Mouse (Mus musculus): ENCODE results near the gene Mrpl51. TPM values are rescaled to one million over a fixed set of nuclear protein-coding genes. Genes with fewer than 3 reads are reported as not detected.

Gene Mrpl51
- 10 to 100 TPM; 64.4 to 66.0 TPM for total RNA-seq (2021)

DNA sequence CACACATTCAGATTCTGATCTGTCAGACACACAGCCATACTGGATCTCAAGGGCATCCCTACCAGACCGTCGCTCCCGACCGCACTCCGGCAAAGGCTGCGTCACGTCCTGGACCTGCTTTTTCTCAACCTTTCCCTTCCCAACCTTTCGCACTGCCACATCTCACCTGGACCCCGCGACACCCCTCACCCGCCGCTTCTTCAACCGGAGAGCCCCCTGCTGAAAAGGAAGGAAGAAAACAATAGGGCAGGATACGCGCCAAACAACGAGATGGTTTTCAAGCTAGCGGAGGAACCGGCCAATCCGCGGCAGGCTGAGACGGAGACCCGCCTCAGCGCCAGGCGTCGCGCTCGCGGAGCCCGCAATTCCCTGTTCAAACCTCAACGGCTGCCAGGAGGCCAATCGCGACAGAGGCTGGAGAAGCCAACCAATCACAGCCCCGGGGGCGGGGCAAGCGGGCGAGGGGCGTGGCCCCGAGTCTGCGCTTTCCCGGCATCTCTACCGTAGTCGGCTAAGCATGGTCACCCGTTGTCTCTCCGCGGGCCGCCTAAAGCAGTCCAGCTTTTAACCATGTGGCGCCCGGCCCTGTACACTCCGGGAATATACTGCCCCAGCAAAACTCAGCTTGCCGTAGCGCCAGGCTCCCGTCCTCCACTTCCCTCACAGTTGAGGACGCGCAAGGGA is at the start of gene Mrpl51, which contains the start of gene Ncapd2:
TSS of gene Mrpl51 (plus strand) at position 470 of the 684 bp plus-strand sequence.
TSS of gene Ncapd2 (minus strand) at position 370 of the 684 bp plus-strand sequence.
- peak; percentile 89 to 94 for DNase-seq (ENCODE audit: extremely low spot score in 1 of 2, low spot score in 1 of 2)

DNA sequence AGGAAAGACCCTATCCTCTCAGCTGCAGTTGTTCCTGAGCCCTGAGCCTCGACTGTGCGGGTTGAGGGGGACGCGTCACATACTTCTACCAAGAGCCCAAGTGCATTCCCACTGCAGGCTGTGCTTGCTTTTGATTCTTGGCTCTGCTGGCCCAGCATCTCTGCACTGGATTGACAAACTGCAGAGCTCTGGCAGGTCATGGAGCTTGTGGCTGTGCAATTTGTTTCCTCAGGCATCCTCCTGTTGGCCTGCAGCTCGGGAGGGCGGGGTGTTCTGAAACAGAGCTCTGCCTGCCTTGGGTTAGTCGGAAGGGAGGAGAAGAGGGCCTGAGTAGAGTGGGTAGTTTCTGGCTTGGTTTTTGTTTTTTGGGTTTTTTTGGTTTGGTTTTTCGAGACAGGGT is 49.2 kb upstream of the Mrpl51 start:
- no peak for DNase-seq (ENCODE audit: extremely low spot score in 1 of 2, low spot score in 1 of 2)

DNA sequence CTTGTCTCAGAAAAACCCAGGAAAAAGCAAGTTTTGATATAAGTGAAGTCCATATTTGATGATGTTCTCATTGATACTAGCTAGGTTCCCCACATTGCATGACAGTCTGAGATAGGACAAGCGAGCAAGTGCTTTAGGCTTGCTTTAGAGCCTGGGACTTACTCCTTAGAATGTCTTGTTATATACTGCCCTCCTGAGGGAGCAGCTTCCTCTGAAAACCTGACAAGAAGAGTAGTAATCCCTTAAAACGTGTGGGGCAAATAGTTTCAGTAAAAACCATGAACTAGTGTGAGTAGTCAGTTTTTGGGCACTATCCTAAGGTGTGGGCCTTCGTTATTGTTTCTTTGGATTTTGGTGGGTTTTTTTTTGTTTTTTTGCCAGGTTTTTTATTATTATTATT is 48.5 kb upstream of the Mrpl51 start:
- no peak for DNase-seq (ENCODE audit: extremely low spot score in 1 of 2, low spot score in 1 of 2)

DNA sequence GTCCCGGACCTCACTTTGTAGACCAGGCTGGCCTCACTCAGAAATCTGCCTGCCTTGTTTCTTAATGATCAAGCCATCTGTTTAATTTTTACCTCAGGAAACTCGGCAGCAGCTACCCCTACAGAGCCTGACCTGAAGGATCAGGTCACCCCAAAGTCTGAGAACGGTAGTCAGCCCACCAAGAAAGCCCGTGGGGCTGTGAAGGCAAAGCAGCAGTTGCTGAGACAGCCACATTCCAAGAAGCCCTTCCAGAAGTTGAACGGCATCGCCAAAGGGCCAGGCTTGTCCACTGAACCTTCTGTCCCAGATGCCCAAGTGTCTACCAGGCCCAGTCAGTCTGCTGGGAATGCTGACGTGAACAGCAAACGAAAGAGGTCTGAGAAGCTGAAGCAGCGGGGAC is 47.7 kb upstream of the Mrpl51 start:
- DNase-seq (ENCODE audit: extremely low spot score in 1 of 2, low spot score in 1 of 2) = no peak

DNA sequence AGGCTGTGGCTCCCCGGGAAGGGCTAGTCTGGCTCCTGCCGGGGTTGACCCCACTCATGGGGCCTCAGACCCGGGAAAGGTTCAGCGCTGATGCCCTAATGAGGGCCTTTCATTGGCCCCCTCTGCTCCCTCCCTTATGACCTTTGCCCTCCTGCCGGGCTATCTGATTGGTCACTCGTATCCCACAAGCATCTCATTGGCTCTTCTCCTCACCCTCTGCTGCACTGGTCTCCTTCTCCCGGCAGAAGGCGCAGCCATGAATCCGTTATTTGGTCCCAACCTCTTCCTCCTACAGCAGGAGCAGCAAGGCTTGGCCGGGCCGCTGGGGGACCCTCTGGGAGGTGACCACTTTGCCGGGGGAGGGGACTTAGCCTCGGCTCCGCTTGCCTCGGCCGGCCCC is 46.6 kb upstream of the Mrpl51 start, which contains the start of gene Iffo1:
TSS of gene Iffo1 (plus strand) at position 241 of the 400 bp plus-strand sequence.
- peak; percentile 79 to 80 for DNase-seq (ENCODE audit: extremely low spot score in 1 of 2, low spot score in 1 of 2)

DNA sequence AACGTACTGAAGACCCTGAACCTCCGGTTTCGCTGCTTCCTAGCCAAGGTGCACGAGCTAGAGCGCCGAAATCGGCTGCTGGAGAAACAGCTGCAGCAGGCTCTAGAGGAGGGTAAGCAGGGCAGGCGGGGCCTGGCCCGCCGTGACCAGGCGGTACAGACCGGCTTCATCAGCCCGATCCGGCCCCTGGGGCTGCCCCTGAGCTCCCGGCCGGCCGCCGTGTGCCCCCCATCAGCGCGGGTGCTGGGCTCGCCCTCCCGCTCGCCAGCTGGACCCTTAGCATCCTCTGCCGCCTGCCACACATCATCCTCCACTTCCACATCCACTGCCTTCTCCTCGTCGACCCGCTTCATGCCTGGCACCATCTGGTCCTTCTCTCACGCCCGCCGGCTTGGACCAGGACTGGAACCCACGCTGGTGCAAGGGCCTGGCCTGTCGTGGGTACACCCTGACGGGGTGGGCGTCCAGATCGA is 46.1 kb upstream of the Mrpl51 start:
- no peak for DNase-seq (ENCODE audit: extremely low spot score in 1 of 2, low spot score in 1 of 2)

DNA sequence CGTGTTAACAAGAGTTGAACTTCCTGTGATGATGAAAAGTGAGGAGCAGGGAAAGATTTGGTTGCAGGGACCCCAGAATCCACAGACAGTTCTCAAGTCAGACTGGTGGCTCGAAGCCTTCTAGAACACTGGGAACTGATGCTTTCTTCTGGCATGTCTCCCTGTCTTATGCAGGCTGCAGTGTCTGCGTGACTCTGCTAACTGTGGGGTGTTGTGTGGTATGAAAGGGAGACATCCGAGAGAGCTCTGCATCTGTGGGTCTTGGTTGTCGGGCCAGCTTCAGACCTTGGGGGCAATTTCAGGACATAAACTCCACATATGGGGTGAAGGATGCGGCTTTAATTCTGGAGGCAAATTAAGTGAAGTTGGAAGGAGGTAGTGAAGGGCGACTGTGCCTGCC is 45.5 kb upstream of the Mrpl51 start:
- DNase-seq (ENCODE audit: extremely low spot score in 1 of 2, low spot score in 1 of 2) = no peak

DNA sequence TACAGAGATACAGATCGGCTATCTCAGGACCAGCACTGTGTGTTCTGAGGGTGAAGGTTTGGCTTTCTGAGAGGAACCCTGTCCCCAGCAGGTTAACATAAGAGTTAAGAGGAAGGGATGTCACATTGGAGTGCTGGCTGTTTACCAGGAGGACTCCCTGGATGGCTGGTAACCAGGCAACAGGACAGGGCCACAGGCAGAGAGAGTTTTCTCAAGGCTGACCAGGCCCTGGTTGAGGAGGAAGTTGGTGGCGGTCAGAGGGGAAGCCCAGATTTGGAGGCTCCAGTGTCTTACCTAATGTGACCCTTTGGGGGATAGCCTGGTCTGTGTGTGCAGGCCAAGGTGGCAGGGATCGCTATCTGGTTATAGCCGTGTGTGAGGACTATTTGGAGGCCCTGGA is 44.8 kb upstream of the Mrpl51 start:
- no peak for DNase-seq (ENCODE audit: extremely low spot score in 1 of 2, low spot score in 1 of 2)

DNA sequence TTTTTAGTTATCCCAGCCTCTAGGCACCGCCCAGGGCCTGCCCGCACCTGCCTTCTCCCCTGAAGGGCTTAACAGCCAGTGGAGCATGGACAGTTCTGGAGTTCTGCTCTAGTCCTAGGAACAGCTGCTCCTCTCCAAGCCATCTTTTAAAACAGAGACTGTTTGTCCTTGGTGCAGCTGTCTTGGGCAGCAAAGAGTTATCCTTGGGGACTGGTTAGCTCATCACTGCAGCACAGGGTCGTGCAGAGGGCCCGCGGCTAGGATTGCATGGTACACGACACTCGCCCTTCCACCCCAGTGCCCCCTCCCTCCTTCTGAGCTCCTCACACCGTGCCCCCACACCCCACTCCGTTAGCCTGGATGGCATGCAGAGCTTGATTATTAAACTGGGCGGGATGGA is 44.3 kb upstream of the Mrpl51 start:
- no peak for DNase-seq (ENCODE audit: extremely low spot score in 1 of 2, low spot score in 1 of 2)

DNA sequence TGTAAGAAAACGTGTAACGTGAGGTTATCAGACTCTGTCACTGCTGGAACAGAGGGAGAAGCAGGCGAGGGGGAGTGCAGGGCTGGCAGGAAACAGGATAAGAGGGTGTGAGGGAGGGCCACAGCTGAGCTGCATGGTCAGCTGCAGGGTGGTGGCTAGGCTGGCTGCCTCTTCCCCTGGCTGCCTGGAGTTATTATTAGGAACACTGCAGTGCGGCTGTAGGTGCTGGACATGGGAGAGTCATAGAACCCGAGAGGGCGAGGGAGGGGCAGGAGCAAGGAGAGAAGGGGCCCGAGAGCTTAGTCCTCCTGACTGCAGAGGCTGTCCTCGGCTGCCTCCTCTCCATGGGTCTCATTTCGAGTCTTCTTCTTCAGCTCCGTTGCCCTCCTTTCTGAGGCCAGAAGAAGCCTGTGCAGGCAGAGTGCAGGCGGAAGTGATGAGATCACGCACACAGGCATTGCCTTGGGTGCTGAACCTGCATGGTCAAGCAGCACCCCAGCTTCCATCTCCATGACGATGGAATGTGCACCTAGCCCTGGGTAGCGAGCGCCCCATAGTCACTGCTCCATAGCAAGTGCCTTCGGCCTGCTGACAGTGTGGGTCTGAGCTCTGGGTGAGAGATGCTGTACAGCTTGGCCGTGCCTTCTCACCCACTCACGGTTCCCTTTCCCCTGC is 43.2 kb upstream of the Mrpl51 start:
- peak in 1 of 2 experiments; percentile 13 for DNase-seq (ENCODE audit: extremely low spot score in 1 of 2, low spot score in 1 of 2)

DNA sequence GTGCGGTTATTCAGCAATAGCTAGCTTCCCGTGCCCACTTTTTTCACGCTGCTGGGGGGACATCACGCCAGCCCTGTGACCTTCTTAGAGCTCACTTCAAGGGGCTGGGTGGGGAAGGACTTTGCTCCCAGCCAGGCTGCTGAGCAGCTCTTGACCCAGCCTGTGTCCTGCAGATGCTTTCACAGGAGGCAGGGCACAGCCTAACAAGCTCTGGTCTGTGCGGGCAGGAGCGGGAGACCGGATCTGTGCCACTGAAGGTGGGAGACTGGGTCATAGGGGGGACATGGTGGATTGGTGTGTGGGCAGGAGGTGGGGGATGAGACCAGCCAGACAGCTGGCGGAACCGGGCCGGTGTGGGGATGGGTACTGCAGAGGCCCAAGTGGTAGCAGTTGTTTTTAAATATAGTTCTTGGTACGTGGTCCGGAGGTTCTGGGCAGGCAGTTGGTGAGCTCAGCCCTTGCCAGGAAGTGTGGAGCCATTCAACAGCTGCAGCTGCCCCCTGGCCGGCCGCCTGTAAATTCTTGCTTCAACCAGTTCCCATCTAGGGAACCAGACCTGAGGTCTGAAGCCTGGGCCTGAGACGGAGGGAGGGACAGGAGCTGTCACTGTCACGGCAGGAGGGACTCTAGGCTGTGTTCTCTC is 42.6 kb upstream of the Mrpl51 start:
- DNase-seq (ENCODE audit: extremely low spot score in 1 of 2, low spot score in 1 of 2) = peak in 1 of 2 experiments; percentile 27

DNA sequence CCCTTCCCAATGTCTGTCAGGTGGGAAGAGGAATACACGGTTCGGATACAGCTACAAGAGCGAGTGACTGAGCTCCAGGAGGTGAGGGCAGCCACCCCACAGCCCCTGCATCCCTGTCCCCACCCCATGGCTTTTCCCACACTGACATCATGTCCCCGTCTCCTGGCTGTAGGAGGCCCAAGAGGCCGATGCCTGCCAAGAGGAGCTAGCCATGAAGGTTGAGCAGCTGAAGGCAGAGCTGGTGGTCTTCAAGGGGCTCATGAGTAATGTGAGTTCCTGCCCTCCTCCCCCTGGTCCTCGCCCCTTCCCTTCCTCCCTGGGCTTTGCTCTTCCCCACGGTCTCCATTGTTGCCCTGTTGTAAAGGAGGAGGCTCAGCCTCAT is 42.0 kb upstream of the Mrpl51 start:
- DNase-seq (ENCODE audit: extremely low spot score in 1 of 2, low spot score in 1 of 2) = no peak

DNA sequence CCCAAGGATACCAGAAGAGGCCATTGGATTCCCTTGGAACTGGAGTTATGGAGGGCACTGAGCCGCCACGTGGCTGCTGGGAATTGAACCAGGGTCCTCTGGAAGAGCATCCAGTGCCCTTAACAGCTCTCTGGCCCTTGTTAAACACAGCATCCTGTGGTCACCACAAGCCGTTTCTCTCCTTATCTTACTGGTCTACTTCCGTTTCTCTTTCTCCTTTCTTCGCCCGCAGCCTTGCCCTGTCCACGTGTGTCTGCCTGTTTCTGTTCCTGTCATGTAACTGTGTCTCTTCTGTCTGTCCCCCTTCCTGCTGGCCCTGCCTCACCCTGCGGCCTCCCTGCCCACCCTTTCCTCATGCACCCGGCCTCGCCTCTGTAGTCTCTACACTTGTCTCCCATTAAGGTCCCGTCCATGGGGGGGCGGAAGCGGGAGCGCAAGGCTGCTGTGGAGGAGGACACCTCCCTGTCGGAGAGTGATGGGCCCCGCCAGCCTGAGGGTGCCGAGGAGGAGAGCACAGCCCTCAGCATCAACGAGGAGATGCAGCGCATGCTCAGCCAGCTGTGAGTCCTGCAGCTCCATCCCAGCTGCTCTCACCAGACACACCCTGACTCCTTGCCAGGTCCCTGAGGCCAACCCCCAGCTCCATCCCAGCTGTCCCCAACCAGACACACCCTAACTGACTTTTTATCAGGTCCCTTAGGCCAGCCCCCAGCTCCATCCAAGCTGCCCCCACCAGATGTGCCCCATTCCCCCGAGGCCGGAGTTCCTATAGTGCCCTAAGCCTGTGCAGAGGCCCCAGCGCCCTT is 39.2 kb upstream of the Mrpl51 start:
- DNase-seq (ENCODE audit: extremely low spot score in 1 of 2, low spot score in 1 of 2) = no peak

DNA sequence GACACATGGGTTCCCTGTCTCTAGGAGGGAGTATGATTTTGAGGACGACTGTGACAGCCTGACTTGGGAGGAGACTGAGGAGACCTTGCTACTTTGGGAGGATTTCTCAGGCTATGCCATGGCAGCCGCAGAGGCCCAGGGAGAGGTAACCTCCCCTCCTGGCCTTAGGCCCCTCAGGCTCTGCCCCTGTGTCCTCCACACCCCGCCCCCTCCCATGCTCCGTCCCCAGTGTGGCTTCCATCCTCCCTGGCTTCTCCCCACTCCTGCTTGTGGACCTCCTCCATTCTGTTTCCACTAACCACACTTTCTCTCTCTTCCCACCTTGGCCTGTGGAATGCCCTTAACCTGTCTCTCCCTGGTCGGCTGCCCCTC is 38.6 kb upstream of the Mrpl51 start:
- DNase-seq (ENCODE audit: extremely low spot score in 1 of 2, low spot score in 1 of 2) = no peak

DNA sequence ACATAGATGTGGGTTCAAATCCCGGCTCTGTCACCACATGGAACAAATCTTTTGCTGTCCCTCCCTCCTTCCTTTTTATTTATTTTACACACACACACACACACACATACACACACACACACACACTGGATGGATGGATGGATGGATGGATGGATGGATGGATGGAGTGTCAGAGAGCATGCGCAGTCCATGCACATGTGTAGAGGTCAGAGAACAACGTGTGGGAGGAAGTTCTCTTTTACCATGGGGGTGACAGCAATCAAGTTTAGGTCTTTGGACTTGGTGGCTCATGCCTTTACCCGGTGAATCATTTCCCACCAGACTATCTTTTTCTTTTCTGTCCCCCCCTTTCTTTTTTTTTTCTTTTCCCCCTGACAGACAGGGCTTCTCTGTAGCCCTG is 37.9 kb upstream of the Mrpl51 start:
- no peak for DNase-seq (ENCODE audit: extremely low spot score in 1 of 2, low spot score in 1 of 2)

DNA sequence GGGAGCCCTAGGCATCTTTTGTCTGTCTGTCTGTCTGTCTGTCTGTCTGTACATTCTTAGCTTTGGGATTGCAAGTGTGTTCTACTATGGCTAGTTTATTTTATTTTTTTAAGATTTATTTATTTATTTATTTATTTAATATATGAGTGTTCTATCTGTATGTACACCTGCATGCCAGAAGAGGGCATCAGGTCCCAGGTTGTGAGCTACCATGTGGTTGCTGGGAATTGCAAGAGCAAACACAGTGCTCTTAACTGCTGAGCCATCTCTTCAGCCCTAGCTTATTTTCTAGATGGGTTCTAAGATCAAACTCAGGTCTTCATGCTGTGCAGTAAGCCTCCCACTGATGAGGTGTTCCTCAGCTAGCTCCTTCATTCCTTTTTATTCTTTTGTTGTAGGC is 37.1 kb upstream of the Mrpl51 start:
- DNase-seq (ENCODE audit: extremely low spot score in 1 of 2, low spot score in 1 of 2) = no peak

DNA sequence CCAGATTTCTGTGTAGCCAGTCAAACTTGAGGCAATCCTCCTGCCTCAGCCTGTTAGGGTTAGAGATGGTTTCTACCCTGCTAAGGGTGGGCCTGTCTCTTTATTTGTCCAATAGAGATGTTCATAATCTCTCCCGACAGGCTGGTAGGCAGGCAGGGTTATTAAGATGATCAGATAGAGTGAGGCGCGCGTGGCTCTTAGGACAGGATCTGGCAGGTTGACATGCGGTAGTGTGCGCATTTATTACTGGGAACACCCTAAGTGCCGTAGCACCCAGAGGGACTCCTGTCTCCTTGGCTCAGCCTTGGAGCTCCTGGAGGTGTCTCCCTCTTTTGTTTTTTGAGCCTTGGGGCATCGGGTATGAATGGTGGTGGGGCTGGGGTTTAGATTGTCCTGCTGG is 36.3 kb upstream of the Mrpl51 start:
- no peak for DNase-seq (ENCODE audit: extremely low spot score in 1 of 2, low spot score in 1 of 2)

DNA sequence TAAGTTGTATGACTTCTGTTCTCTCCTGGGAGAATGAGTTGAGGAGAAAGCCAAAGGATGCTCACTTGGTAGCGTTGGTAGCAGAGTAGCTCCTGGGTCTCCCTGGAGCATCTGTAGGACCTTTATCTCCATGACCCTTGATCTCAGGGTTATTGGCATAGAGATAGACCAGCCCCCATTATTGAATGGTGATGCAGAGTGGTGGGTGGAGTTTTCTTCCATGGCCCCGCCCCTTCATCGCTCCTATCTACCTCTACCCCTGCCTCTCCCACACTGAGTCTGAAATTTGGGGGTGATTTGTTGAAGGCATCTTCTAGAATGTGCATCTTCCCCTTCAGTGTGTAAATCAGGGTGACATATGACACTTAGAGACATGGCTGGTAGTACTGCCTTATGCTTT is 35.1 kb upstream of the Mrpl51 start:
- DNase-seq (ENCODE audit: extremely low spot score in 1 of 2, low spot score in 1 of 2) = no peak

DNA sequence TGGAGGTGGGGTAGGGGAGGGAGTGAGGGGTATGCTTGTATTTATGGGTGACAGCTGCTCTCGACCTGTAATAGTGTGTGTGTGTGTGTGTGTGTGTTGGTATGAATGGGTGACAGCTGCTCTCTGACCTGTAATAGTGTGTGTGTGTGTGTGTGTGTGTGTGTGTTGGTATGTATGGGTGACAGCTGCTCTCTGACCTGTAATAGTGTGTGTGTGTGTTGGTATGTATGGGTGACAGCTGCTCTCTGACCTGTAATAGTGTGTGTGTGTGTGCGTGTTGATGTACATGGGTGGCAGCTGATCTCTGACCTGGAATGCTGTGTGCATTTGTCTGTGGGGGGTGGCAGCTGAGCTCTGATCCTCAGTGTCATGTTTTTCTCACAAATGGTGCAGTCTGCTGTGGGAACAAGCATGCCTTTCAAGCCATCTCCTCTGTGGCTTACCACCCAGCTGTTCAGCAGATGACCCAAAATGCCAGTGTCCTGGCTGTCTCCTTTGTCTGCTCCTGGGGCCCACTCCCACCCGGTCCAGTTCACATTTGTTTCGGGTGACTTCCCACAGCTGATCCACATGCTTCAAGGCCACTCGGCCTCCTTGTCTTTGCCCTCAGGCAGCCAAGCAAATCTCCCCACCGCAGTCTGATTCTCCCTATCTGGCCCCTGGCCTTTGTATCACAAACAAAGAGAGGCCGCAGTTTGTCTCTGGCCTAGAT is 34.5 kb upstream of the Mrpl51 start:
- no peak for DNase-seq (ENCODE audit: extremely low spot score in 1 of 2, low spot score in 1 of 2)

DNA sequence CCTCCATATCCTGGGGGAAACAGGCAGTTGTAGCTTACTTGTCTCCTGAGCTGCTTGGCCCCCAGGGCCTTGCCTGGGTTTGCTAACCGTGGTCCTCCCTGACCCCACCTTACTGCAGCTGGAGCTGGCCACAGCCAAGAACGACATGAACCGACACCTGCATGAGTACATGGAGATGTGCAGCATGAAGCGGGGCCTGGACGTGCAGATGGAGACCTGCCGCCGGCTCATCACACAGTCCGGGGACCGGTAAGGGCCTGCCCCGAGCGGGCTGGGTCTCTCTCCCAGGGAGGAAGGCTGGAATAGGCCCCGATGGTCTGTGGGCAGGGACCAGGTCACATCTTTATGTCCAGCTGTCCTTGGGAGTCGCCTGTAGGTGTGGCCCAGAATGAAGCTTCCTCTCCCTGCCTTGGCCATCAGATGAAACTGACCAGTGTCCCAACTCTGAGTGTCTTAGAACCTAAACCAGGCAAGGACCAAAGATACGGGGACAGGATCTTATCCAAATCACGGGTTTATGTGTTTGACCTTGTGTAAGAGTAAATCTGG is 32.6 kb upstream of the Mrpl51 start:
- no peak for DNase-seq (ENCODE audit: extremely low spot score in 1 of 2, low spot score in 1 of 2)

Data from layer of hippocampus, postnatal 25 days (tissue).